11 mouse cellular contexts compared by ENCODE assay signal in the genomic region with DNA sequence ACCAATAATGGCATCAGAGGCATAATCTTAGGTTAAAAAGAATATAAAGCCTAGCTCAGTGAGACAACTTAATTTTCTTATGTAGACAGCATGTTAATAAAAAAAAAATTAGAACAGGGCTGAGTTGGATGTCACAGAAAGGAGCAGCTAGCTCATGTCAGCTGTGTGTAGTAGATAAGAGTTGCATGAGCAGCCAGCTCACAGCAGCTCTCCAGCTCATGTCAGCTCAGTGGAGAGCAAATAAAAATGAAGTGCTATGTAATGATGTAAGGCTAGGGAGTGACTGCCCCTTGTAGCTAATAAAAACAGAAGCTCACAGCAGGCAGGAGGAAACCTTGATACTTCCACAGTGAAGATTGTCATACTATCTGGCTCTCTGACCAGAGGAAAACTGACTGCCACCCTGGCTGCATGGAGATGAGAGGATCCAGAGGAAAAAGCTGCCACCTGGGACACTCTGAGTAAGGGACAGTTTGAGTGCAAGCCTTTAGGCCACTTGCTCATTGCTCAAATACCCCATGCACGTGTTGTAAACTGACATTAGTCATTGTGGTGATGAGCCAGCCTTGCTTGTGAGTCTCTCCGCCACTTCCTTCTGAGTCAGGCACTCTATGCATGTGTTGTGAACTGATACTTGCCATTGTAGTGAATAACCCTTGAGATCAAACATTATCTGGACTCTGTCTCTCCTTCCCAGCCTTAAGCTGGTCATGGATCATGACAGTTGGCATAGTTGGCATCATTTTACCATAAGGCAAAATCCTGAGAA. TPM values are rescaled to one million over a fixed set of nuclear protein-coding genes. Genes with fewer than 3 reads are reported as not detected.
DNase-seq lines count a peak whose midpoint lies in the region; ATAC-seq and TF ChIP-seq lines count a peak whose summit lies in the region.
"Had no signal": no experiment of that assay in that cellular context is flagged by ENCODE, and none has a peak within 500 bp of the region (broad histone marks: within the 10 kb centered on the region; RNA-seq: fewer than 3 reads in every experiment).

No protein-coding gene starts in this region.

- no peak overlapping the region for H3K9ac ChIP-seq in lung, embryonic 15.5 days

- no peak overlapping the region for H3K4me2 ChIP-seq in lung, embryonic 15.5 days

- no peaks in the 10 kb centered on the region for H3K9me3 ChIP-seq in lung, embryonic 15.5 days

- TF ChIP-seq CTCF in Patski (IDR thresholded peaks at IDR 0.05), result no peak

- H3K27me3 ChIP-seq in lung, embryonic 15.5 days, result no peaks in the 10 kb centered on the region
- H3K27me3 ChIP-seq in Patski, result no peaks in the 10 kb centered on the region

- H3K4me1 ChIP-seq in lung, embryonic 15.5 days, result 0 out of 2 replicates have a peak, but pooled peaks cover 3% of the 10 kb centered on the region

- H3K27ac ChIP-seq in lung, embryonic 15.5 days, result no peak overlapping the region
- H3K27ac ChIP-seq: hindbrain, postnatal 0 days; layer of hippocampus, adult 2 months had no signal

- no peaks in the 10 kb centered on the region for H3K36me3 ChIP-seq in lung, embryonic 15.5 days

- WGBS in lung, embryonic 15.5 days, result 38% methylated on average over 2 of the region's 2 CpGs

- DNase-seq in lung, postnatal 36 days, result no peak
- DNase-seq in Patski (ENCODE audit: low read depth, low spot score), result peak; percentile 2
- no peak for DNase-seq in layer of hippocampus, adult 18-20 months (ENCODE audit: low spot score in 2 of 2)
- DNase-seq in gastrocnemius, adult 8-10 months (ENCODE audit: low spot score in 2 of 2), result no peak
- DNase-seq: gastrocnemius, postnatal 25 days; right cerebral cortex, adult 18-20 months had no signal

- in situ Hi-C loops in Patski (cut with MboI; ENCODE audit: low pct_unique_long_range_greater_than_20kb), result no loop called here

- POLR2A ChIA-PET in Patski (lab: Charles Lee), result no interaction called here

- peak; percentile 91; the same call in 1 of the 2 replicates for ATAC-seq in lung, embryonic 15.5 days (ENCODE audit: borderline replicate concordance, extremely low read depth, low FRiP score, low TSS enrichment)
- peak; percentile 85 for ATAC-seq in Patski
- peak; percentile 66 for ATAC-seq in granulocyte monocyte progenitor cell, adult 5-6 weeks (replicated peaks; ENCODE audit: poor library complexity, severe bottlenecking)
- ATAC-seq in megakaryocyte-erythroid progenitor cell, adult 5-6 weeks (replicated peaks; ENCODE audit: low FRiP score, low TSS enrichment, poor library complexity, severe bottlenecking), result peak; percentile 96
- ATAC-seq: hindbrain, postnatal 0 days had no signal

- CTCF ChIA-PET in Patski (lab: Charles Lee), result no interaction called here

- H3K4me3 ChIP-seq in lung, embryonic 15.5 days, result no peak overlapping the region
- H3K4me3 ChIP-seq: layer of hippocampus, adult 2 months had no signal

RNA-seq across cellular contexts. Expression of a gene that starts 49.3 kb away (rescaled TPM):
- 33.2 and 33.5 TPM in 2 replicates for polyA plus RNA-seq in lung, embryonic 15.5 days (2015; fragmentation: Nextera tagmentation; extraction: Ambion mirVana)
- polyA plus RNA-seq in Patski (2021), result 43.6 TPM
- total RNA-seq in granulocyte monocyte progenitor cell, adult 5-6 weeks (2014; fragmentation: Nextera tagmentation), result 22.6 and 27.6 TPM in 2 replicates
- 54.0 and 59.1 TPM in 2 replicates for total RNA-seq in granulocyte monocyte progenitor cell, adult 5-6 weeks (2017)
- total RNA-seq in megakaryocyte-erythroid progenitor cell, adult 5-6 weeks (2014; fragmentation: Nextera tagmentation), result 6.3 and 8.2 TPM in 2 replicates
- 20.4 and 21.5 TPM in 2 replicates for total RNA-seq in megakaryocyte-erythroid progenitor cell, adult 5-6 weeks (2017)
- total RNA-seq in layer of hippocampus, adult 18-20 months (2021), result 10 to 100 TPM; 36.5 to 39.8 TPM
- 10 to 100 TPM in 1 of 4 experiments, 1 to 10 TPM in 3; 7.5 to 11.8 (median 8.4) TPM for total RNA-seq in gastrocnemius, adult 8-10 months (2022)
